Mouse (Mus musculus): ENCODE data around the gene Clrn3.

DNA sequence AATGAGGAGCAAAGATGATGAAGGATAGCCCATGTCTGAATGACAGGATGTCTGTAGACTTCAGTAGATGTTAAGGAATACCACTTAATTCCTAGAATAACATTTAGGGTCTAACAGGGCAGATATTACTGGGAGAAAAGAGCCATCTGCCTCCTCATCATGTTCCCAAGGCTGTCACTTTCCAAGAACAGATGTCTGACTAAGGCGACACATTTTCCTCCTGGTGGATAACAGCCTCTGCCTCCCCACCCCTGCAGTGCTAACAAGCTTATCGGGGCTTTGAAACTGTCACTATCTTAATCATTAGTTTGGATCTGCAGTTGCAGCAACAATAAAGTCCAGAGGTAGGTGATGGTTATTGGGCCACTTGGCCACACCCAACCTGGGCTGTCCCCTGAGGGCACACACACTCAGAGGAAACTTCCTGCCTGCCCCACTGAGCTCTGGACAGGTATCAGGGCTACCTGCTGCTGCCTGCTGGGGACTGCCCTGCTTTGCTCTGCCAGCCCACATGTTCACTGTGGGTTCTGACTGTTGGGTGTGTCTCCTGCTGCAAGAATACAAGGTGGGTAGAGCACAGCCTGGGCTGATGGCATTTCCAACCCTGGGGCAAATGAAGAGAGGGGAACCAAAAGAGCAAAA, 6.2 kb upstream of the Clrn3 start:
- TF ChIP-seq POLR2A (IDR thresholded peaks at IDR 0.05; ENCODE audit: control insufficient read depth, extremely low read depth, insufficient read depth, low read length, poor library complexity) (no peak), CTCF (IDR thresholded peaks at IDR 0.05; ENCODE audit: borderline replicate concordance, control insufficient read depth, extremely low read depth, insufficient read depth, low read length, poor library complexity) (no peak)
